Mouse (Mus musculus): ENCODE measurements at regions not wholly inside any gene's neighbourhood (a gene's known extent, or its start where the extent isn't known, plus 50 kb on each side); places are given as distances from the start of the nearest gene placed in this dataset.

- TF ChIP-seq POLR2A (IDR thresholded peaks at IDR 0.05; ENCODE audit: insufficient read depth, low read depth, low read length) (no peak), CTCF (IDR thresholded peaks at IDR 0.05) (no peak)
Measured at GRCm38 (mm10) chr12:43831976-43832375, 378.1 kb downstream of the Dnajb9 start.

Data from heart, adult 2 months (tissue).